Mouse (Mus musculus) limb, embryonic 11.5 days (tissue): ENCODE measurements around the gene Sema4f. TPM values are rescaled to one million over a fixed set of nuclear protein-coding genes. Genes with fewer than 3 reads are reported as not detected.

ENCODE experiments used
- ATAC-seq: fragments of 200-750 bp; cut with Nextera tagmentation; 2 replicates; pipeline ENCODE4 v1.8.0; 2017; ENCODE audit warnings: low read depth; ENCODE audit not compliant: insufficient number of reproducible peaks, low FRiP score, low TSS enrichment
- DNase-seq: peaks from one replicate; pipeline ENCODE4 v3.0.0-alpha.2; 2015; ENCODE audit warnings: low spot score
- H3K27ac ChIP-seq: fragments of 300-500 bp; sonication (generic); replicated peaks from 2 replicates; pipeline ENCODE4 v1.5.1; 2014; ENCODE audit warnings: low read depth, mild to moderate bottlenecking, low read length
- H3K27me3 ChIP-seq: fragments of 300-500 bp; sonication (generic); 2 replicates; pipeline ENCODE4 v1.6.1; 2014; ENCODE audit warnings: mild to moderate bottlenecking, low read length, mixed read lengths; ENCODE audit not compliant: control insufficient read depth, insufficient read depth
- H3K36me3 ChIP-seq: fragments of 300-500 bp; sonication (generic); 2 replicates; pipeline ENCODE4 v1.6.1; 2014; ENCODE audit warnings: mild to moderate bottlenecking, low read length, moderate library complexity, mixed read lengths; ENCODE audit not compliant: control insufficient read depth, insufficient read depth
- H3K4me1 ChIP-seq: fragments of 300-500 bp; sonication (generic); 2 replicates; pipeline ENCODE4 v1.6.1; 2014; ENCODE audit warnings: low read length, mixed read lengths; ENCODE audit not compliant: control insufficient read depth, insufficient read depth
- H3K4me2 ChIP-seq: fragments of 300-500 bp; sonication (generic); 2 replicates; pipeline ENCODE4 v1.6.1; 2014; ENCODE audit warnings: low read depth, mild to moderate bottlenecking, moderate library complexity; ENCODE audit not compliant: severe bottlenecking
- H3K4me3 ChIP-seq: fragments of 300-500 bp; sonication (generic); 2 replicates; pipeline ENCODE4 v1.5.1; 2014; ENCODE audit warnings: low read depth, low read length
- H3K9ac ChIP-seq: fragments of 300-500 bp; sonication (generic); 2 replicates; pipeline ENCODE4 v1.6.1; 2014; ENCODE audit warnings: mild to moderate bottlenecking, low read length
- H3K9me3 ChIP-seq: fragments of 300-500 bp; sonication (generic); 2 replicates; pipeline ENCODE4 v1.6.1; 2016; ENCODE audit warnings: low read length; ENCODE audit not compliant: control insufficient read depth
- WGBS: fragments of 180-500 bp; shearing (Covaris S2); extraction: QIAGEN DNeasy Blood & Tissue Kit; methylation state at CpG from one replicate; pipeline ENCODE4 v1.1.7; 2014; 5-methylcytosine and 5-hydroxymethylcytosine counted together
- polyA plus RNA-seq: library from polyadenylated mRNA; unstranded; fragments of >200 nt; fragmentation: Nextera tagmentation; extraction: Ambion mirVana; gene quantifications from 2 replicates; pipeline ENCODE4 v1.2.1, GENCODE M21; 2014

Gene Sema4f
- polyA plus RNA-seq, 1 experiment from 2014 or later, result 1.2 TPM

GRCm38 (mm10) chr6:82871632-82872331 is 67.8 kb downstream of the Sema4f start:
- H3K27me3 ChIP-seq, result no peaks in the 10 kb centered on the region
- H3K9me3 ChIP-seq, result no peaks in the 10 kb centered on the region
- no peaks in the 10 kb centered on the region for H3K4me1 ChIP-seq
- H3K36me3 ChIP-seq, result no peaks in the 10 kb centered on the region
- no peak overlapping the region for H3K4me3 ChIP-seq
- WGBS, result 45% methylated on average over 5 of the region's 5 CpGs
- DNase-seq (no peak), ATAC-seq (no peak)
- H3K4me2 ChIP-seq, result no peak overlapping the region
- H3K27ac ChIP-seq, result no peak overlapping the region
- no peak overlapping the region for H3K9ac ChIP-seq

- no peak overlapping the region for H3K4me2 ChIP-seq
- no peak overlapping the region for H3K9ac ChIP-seq
- H3K4me3 ChIP-seq, result no peak overlapping the region
- ATAC-seq, result no peak
- H3K36me3 ChIP-seq, result no peaks in the 10 kb centered on the region
- 78% methylated on average over 5 of the region's 5 CpGs for WGBS
- H3K27ac ChIP-seq, result no peak overlapping the region
- DNase-seq, result no peak
- H3K27me3 ChIP-seq, result no peaks in the 10 kb centered on the region
- no peaks in the 10 kb centered on the region for H3K4me1 ChIP-seq
- no peaks in the 10 kb centered on the region for H3K9me3 ChIP-seq
Measured at GRCm38 (mm10) chr6:82868476-82868875, 71.1 kb downstream of the Sema4f start.

DNA sequence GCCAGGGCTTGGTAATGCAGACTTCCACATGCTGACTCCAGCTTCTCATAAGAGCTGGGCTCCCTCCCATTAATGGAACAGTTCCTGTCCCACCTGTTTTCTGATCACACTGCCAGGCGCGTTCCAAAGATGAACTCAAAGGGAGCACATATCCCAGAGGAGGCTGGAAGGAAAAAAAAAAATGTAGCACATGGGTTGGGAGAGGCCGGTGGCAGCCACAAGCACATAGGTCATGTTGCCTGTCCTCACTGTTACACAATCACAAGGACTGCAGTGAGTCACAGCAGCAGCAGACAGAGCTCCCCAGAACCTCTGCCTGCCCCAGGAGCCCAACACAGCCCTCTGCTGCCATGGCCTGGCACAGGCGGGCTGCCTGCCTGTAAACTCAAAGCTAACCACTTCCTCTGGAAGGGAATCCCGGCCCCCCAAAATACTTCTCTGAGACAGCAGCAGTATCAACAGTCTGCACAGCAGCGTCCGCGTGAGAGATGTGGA is 76.1 kb downstream of the Sema4f start:
- no peaks in the 10 kb centered on the region for H3K27me3 ChIP-seq
- no peak for ATAC-seq
- H3K4me3 ChIP-seq, result no peak overlapping the region
- no peak overlapping the region for H3K27ac ChIP-seq
- no peaks in the 10 kb centered on the region for H3K9me3 ChIP-seq
- DNase-seq, result no peak
- H3K36me3 ChIP-seq, result no peaks in the 10 kb centered on the region
- no peak overlapping the region for H3K9ac ChIP-seq
- 79% methylated on average over 8 of the region's 8 CpGs for WGBS
- no peak overlapping the region for H3K4me2 ChIP-seq
- H3K4me1 ChIP-seq, result peaks cover 12% of the 10 kb centered on the region; the same call in 1 of the 2 replicates

- 38% methylated on average over 7 of the region's 7 CpGs for WGBS
- H3K9ac ChIP-seq, result no peak overlapping the region
- DNase-seq, result no peak
- H3K9me3 ChIP-seq, result no peaks in the 10 kb centered on the region
- peaks cover 12% of the 10 kb centered on the region; the same call in 1 of the 2 replicates for H3K4me1 ChIP-seq
- no peak overlapping the region for H3K4me3 ChIP-seq
- no peaks in the 10 kb centered on the region for H3K27me3 ChIP-seq
- H3K27ac ChIP-seq, result no peak overlapping the region
- peak; percentile 31; the same call in 1 of the 2 replicates for ATAC-seq
- H3K4me2 ChIP-seq, result no peak overlapping the region
- H3K36me3 ChIP-seq, result no peaks in the 10 kb centered on the region
Measured at GRCm38 (mm10) chr6:82862475-82862874, 77.1 kb downstream of the Sema4f start.

DNA sequence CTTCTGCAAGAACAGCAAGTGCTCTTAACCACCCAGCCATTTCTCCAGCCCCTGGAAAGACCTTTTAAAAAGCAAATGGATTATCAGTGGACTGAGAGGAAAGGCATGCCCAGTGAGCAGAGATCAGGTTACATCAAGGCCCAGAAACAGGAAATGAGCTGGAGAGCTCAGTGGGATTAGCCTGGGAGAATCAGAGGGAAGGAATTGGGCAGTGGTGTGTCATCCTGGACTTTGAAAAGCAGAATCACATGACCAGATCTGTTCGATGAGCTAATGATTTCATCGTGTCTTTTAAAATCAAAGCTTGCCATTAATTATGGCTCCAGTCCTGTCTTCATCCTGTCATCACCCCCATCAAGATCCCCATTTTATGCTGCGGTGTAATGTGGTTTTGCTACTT is 77.5 kb downstream of the Sema4f start:
- Histone ChIP-seq H3K4me3 (no peak overlapping the region), H3K36me3 (no peaks in the 10 kb centered on the region), H3K9me3 (no peaks in the 10 kb centered on the region), H3K9ac (no peak overlapping the region), H3K27ac (no peak overlapping the region), H3K4me2 (no peak overlapping the region), H3K27me3 (no peaks in the 10 kb centered on the region), H3K4me1 (peaks cover 12% of the 10 kb centered on the region; the same call in 1 of the 2 replicates)
- 35% methylated on average over 3 of the region's 3 CpGs for WGBS
- peak; percentile 39; the same call in 1 of the 2 replicates for ATAC-seq
- peak; percentile 31 for DNase-seq

Other genes with a start within 250 kb of the Sema4f start
- gene Pole4, start 234.4 kb downstream of the Sema4f start, polyA plus RNA-seq, result 99.5 and 105 TPM in 2 replicates
- 19.5 and 20.1 TPM in 2 replicates for gene Hk2, start 165.3 kb downstream of the Sema4f start, polyA plus RNA-seq
- gene M1ap, start 7.1 kb upstream of the Sema4f start, polyA plus RNA-seq, result 0.12 and 0.27 TPM in 2 replicates
- 6.5 and 7.3 TPM in 2 replicates for gene Dok1, start 93.7 kb upstream of the Sema4f start, polyA plus RNA-seq
- 10.1 and 13.7 TPM in 2 replicates for gene Loxl3, start 94.4 kb upstream of the Sema4f start, polyA plus RNA-seq
- gene Aup1, start 114.8 kb upstream of the Sema4f start, polyA plus RNA-seq, result 122 and 123 TPM in 2 replicates
- gene Htra2, start 115.5 kb upstream of the Sema4f start, polyA plus RNA-seq, result 28.7 and 33.2 TPM in 2 replicates
- gene Dqx1, start 118.1 kb upstream of the Sema4f start, polyA plus RNA-seq, result 0.35 and 0.88 TPM in 2 replicates
- 0.13 TPM in 1 of 2 replicates, not detected in the other for gene Tlx2, start 130.5 kb upstream of the Sema4f start, polyA plus RNA-seq
- gene Pcgf1, start 138.1 kb upstream of the Sema4f start, polyA plus RNA-seq, result 44.3 and 47.0 TPM in 2 replicates
- 0.81 and 2.0 TPM in 2 replicates for gene Lbx2, start 146.6 kb upstream of the Sema4f start, polyA plus RNA-seq
- 1.9 and 2.0 TPM in 2 replicates for gene Ccdc142, start 161.8 kb upstream of the Sema4f start, polyA plus RNA-seq
- gene Gm42688, start 161.8 kb upstream of the Sema4f start, polyA plus RNA-seq, result 2.3 and 2.4 TPM in 2 replicates
- gene Mrpl53, start 169.3 kb upstream of the Sema4f start, polyA plus RNA-seq, result 140 and 141 TPM in 2 replicates
- gene Mogs, start 175.7 kb upstream of the Sema4f start, polyA plus RNA-seq, result 34.7 and 42.1 TPM in 2 replicates
- 153 and 182 TPM in 2 replicates for gene Wbp1, start 181.8 kb upstream of the Sema4f start, polyA plus RNA-seq
- gene Ino80b, start 185.7 kb upstream of the Sema4f start, polyA plus RNA-seq, result 20.8 and 21.7 TPM in 2 replicates
- 29.2 and 30.5 TPM in 2 replicates for gene Rtkn, start 195.7 kb upstream of the Sema4f start, polyA plus RNA-seq
- gene Wdr54, start 216.6 kb upstream of the Sema4f start, polyA plus RNA-seq, result 11.5 and 13.7 TPM in 2 replicates
- 0.58 and 1.1 TPM in 2 replicates for gene 1700003E16Rik, start 216.6 kb upstream of the Sema4f start, polyA plus RNA-seq
- 70.4 and 71.4 TPM in 2 replicates for gene Dctn1, start 226.2 kb upstream of the Sema4f start, polyA plus RNA-seq